16 mouse cellular contexts compared by ENCODE assay signal in genomic region chr3:66403707-66404106, GRCm38 (mm10).
"Had no signal": no experiment of that assay in that cellular context is flagged by ENCODE, and none has a peak within 500 bp of the region (broad histone marks: within the 10 kb centered on the region; RNA-seq: fewer than 3 reads in every experiment).

No protein-coding gene starts in this region.

- H3K27me3 ChIP-seq: neural tube, embryonic 13.5 days; neural tube, embryonic 15.5 days; stomach, embryonic 15.5 days had no signal

- H3K9me3 ChIP-seq: midbrain, embryonic 10.5 days; midbrain, embryonic 12.5 days; neural tube, embryonic 13.5 days; neural tube, embryonic 15.5 days; stomach, embryonic 15.5 days had no signal

- H3K36me3 ChIP-seq: midbrain, embryonic 10.5 days; midbrain, embryonic 12.5 days; neural tube, embryonic 13.5 days; neural tube, embryonic 15.5 days; stomach, embryonic 15.5 days had no signal

- H3K27ac ChIP-seq: midbrain, embryonic 10.5 days; midbrain, embryonic 12.5 days; neural tube, embryonic 13.5 days; neural tube, embryonic 15.5 days; stomach, embryonic 15.5 days; stomach, postnatal 0 days had no signal

- H3K4me1 ChIP-seq: stomach, embryonic 15.5 days had no signal

- H3K4me3 ChIP-seq: midbrain, embryonic 10.5 days; midbrain, embryonic 12.5 days; myocyte; neural tube, embryonic 13.5 days; neural tube, embryonic 15.5 days; stomach, embryonic 15.5 days had no signal

- H3K4me2 ChIP-seq: lung, embryonic 14.5 days; midbrain, embryonic 12.5 days; neural tube, embryonic 13.5 days; neural tube, embryonic 15.5 days; stomach, embryonic 15.5 days had no signal

- H3K9ac ChIP-seq: lung, embryonic 14.5 days; midbrain, embryonic 12.5 days; neural tube, embryonic 13.5 days; neural tube, embryonic 15.5 days; stomach, embryonic 15.5 days had no signal

- DNase-seq: lung, adult 18-20 months; lung, embryonic 14.5 days; lung, postnatal 10 days; lung, postnatal 36 days; midbrain, embryonic 14.5 days; right cerebral cortex, postnatal 14 days; thymus, adult 2 months; thymus, postnatal 25 days; thymus, postnatal 4 days had no signal
